Mouse (Mus musculus): ENCODE results near the gene Plekhg4. TPM values are rescaled to one million over a fixed set of nuclear protein-coding genes. Genes with fewer than 3 reads are reported as not detected.

Plekhg4 gene
- polyA plus RNA-seq, 1 experiment from 2014 or later, result 2.8 TPM

DNA sequence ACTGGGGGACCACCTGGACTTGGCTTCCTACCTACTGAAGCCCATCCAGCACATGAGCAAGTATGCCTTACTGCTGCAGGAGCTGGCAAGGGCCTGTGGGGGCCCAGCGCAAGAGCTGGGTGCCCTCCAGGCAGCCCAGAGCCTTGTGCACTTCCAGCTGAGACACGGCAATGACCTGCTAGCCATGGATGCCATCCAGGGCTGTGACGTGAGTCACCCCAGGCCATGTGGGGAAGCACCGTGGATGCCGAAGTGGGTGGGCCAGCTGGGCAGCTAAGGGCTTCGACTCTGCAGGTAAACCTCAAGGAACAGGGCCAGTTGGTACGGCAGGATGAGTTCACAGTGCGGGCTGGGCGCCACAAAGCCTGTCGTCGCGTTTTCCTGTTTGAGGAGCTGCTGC lies 7.2 kb downstream of the Plekhg4 start:
- H3K27ac ChIP-seq (replicated peaks), result no peak overlapping the region
- WGBS, result 83% methylated on average over 12 of the region's 12 CpGs
- ATAC-seq (ENCODE audit: low FRiP score, low read depth), result no peak
- peaks cover 9% of the 10 kb centered on the region; the same call in 1 of the 2 replicates for H3K4me1 ChIP-seq (replicated peaks)
- no peaks in the 10 kb centered on the region for H3K27me3 ChIP-seq
- no peaks in the 10 kb centered on the region for H3K36me3 ChIP-seq
- H3K4me2 ChIP-seq, result no peak overlapping the region
- no peak overlapping the region for H3K9ac ChIP-seq
- H3K9me3 ChIP-seq, result no peaks in the 10 kb centered on the region
- no peak overlapping the region for H3K4me3 ChIP-seq

GRCm38 (mm10) chr8:105384070-105384469 lies 11.0 kb downstream of the Plekhg4 start:
- 93% methylated on average over 2 of the region's 2 CpGs for WGBS
- ATAC-seq (ENCODE audit: low FRiP score, low read depth), result no peak

GRCm38 (mm10) chr8:105387151-105387550 lies 14.1 kb downstream of the Plekhg4 start:
- no peak overlapping the region for H3K4me3 ChIP-seq
- no peak overlapping the region for H3K4me2 ChIP-seq
- no peak for ATAC-seq (ENCODE audit: low FRiP score, low read depth)
- H3K36me3 ChIP-seq, result no peaks in the 10 kb centered on the region
- no peaks in the 10 kb centered on the region for H3K27me3 ChIP-seq
- no peak overlapping the region for H3K9ac ChIP-seq
- 74% methylated on average over 1 of the region's 1 CpGs for WGBS
- H3K9me3 ChIP-seq, result no peaks in the 10 kb centered on the region
- no peaks in the 10 kb centered on the region for H3K4me1 ChIP-seq (replicated peaks)
- no peak overlapping the region for H3K27ac ChIP-seq (replicated peaks)

More at GRCm38 (mm10) chr8:105384070-105384469, 11.0 kb downstream of the Plekhg4 start:
- no peaks in the 10 kb centered on the region for H3K27me3 ChIP-seq
- H3K4me2 ChIP-seq, result no peak overlapping the region
- H3K36me3 ChIP-seq, result no peaks in the 10 kb centered on the region
- no peaks in the 10 kb centered on the region; the same call in 1 of the 2 replicates for H3K4me1 ChIP-seq (replicated peaks)
- no peaks in the 10 kb centered on the region for H3K9me3 ChIP-seq
- H3K27ac ChIP-seq (replicated peaks), result no peak overlapping the region
- H3K4me3 ChIP-seq, result no peak overlapping the region
- H3K9ac ChIP-seq, result no peak overlapping the region

DNA sequence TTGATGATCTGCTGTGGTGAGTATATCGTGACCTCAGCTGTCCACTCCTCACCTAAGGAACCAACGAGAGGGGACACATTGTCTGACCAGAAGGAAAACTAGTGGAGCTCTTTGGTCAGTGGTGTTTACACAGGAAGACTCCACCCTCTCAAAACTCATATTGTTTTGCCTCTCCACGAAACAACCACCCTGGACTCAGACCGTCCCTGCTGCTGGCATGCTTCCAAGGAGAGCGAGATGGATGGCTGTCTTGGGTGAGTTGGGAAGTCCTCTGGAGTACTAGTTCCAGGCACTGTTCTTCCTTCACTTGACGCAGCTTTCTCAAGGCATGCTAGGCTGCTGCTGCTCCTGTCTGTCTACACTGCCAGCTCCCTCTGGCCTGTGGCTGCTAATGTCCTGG lies 16.0 kb downstream of the Plekhg4 start:
- WGBS, result 80% methylated on average over 6 of the region's 6 CpGs
- no peaks in the 10 kb centered on the region for H3K4me1 ChIP-seq (replicated peaks)

GRCm38 (mm10) chr8:105393089-105393787 lies 20.2 kb downstream of the Plekhg4 start:
- no peak for ATAC-seq (ENCODE audit: low FRiP score, low read depth)
- Histone ChIP-seq H3K4me3 (no peak overlapping the region), H3K27me3 (no peaks in the 10 kb centered on the region), H3K4me2 (no peak overlapping the region), H3K27ac (replicated peaks) (no peak overlapping the region), H3K4me1 (replicated peaks) (no peaks in the 10 kb centered on the region), H3K36me3 (no peaks in the 10 kb centered on the region), H3K9me3 (no peaks in the 10 kb centered on the region), H3K9ac (no peak overlapping the region)
- WGBS, result 86% methylated on average over 12 of the region's 12 CpGs

More for the DNA sequence above, 16.0 kb downstream of the Plekhg4 start:
- no peak overlapping the region for H3K4me3 ChIP-seq
- no peak overlapping the region for H3K4me2 ChIP-seq
- no peak overlapping the region for H3K27ac ChIP-seq (replicated peaks)
- no peak overlapping the region for H3K9ac ChIP-seq
- no peaks in the 10 kb centered on the region for H3K27me3 ChIP-seq
- H3K36me3 ChIP-seq, result no peaks in the 10 kb centered on the region
- no peaks in the 10 kb centered on the region for H3K9me3 ChIP-seq
- no peak for ATAC-seq (ENCODE audit: low FRiP score, low read depth)

DNA sequence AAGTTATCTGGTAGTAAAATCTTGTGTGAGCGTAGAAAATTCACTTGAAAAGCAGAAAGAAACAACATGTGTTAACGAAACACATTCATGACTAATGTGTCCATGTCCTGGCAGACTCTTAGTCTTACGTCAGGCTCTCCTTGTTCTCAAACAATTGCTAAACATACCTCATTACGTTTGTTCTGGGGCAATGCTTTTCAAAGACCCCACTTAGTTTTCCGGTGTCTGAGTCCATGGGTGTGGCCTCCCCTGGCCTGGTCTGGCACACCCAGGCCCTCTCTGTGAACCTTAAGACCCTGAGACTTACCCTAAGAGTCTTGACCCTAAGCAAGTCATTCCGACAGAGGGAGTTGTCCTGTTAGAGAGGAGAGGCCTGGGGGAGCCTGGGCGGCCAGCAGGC lies 20.8 kb downstream of the Plekhg4 start:
- ATAC-seq (ENCODE audit: low FRiP score, low read depth), result no peak
- Histone ChIP-seq H3K4me2 (no peak overlapping the region), H3K4me3 (no peak overlapping the region), H3K27me3 (no peaks in the 10 kb centered on the region), H3K9ac (no peak overlapping the region), H3K27ac (replicated peaks) (no peak overlapping the region), H3K9me3 (no peaks in the 10 kb centered on the region), H3K4me1 (replicated peaks) (no peaks in the 10 kb centered on the region), H3K36me3 (no peaks in the 10 kb centered on the region)
- WGBS, result 52% methylated on average over 7 of the region's 7 CpGs

DNA sequence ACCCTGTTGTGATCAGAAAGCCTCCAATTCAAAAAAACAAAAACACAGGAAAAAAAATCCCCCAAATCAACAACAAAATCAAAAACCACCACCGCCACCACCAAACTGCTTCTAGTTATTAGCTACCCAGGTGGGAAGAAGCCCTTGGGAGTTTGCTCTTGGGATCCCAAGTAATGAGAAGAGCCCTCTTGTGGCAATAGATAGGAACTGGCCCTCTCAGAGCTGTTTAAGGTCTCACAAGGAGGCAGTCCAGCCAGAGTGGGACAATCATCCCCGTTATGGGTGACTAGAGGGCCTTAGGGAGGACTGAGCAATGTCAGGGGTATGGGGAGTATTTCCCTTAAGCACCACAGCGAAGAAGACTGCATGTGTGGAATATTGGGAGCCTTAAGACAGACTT lies 24.7 kb downstream of the Plekhg4 start:
- H3K27ac ChIP-seq (replicated peaks), result no peak overlapping the region
- no peaks in the 10 kb centered on the region for H3K4me1 ChIP-seq (replicated peaks)
- H3K27me3 ChIP-seq, result no peaks in the 10 kb centered on the region
- H3K9me3 ChIP-seq, result no peaks in the 10 kb centered on the region
- no peak overlapping the region for H3K9ac ChIP-seq
- H3K36me3 ChIP-seq, result no peaks in the 10 kb centered on the region
- no peak overlapping the region for H3K4me2 ChIP-seq
- WGBS, result 39% methylated on average over 3 of the region's 3 CpGs
- no peak overlapping the region for H3K4me3 ChIP-seq
- no peak for ATAC-seq (ENCODE audit: low FRiP score, low read depth)

DNA sequence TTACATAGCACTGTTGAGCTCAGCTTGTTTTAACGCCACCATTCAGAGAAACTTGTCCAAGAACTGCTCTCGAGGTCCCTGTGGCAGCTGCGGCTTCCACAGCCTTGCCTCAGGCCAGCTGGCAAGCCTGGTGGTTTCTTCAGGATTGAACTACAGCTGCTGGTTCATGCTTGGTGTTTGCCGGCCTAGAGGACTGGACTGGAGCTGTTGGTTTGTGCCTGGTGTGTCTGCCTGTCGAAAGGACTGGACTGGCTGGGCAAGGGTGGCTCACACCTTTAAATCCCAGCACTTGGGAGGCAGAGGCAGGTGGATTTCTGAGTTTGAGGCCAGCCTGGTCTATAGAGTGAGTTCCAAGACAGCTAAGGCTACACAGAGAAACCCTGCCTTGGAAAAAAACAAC lies 26.9 kb downstream of the Plekhg4 start:
- H3K4me1 ChIP-seq (replicated peaks), result no peaks in the 10 kb centered on the region
- no peak for ATAC-seq (ENCODE audit: low FRiP score, low read depth)
- H3K36me3 ChIP-seq, result no peaks in the 10 kb centered on the region
- WGBS, result 92% methylated on average over 5 of the region's 5 CpGs
- H3K4me3 ChIP-seq, result no peak overlapping the region
- H3K9me3 ChIP-seq, result no peaks in the 10 kb centered on the region
- no peaks in the 10 kb centered on the region for H3K27me3 ChIP-seq
- H3K4me2 ChIP-seq, result no peak overlapping the region
- no peak overlapping the region for H3K9ac ChIP-seq
- no peak overlapping the region for H3K27ac ChIP-seq (replicated peaks)

- Histone ChIP-seq H3K9ac (no peak overlapping the region), H3K4me1 (replicated peaks) (no peaks in the 10 kb centered on the region), H3K9me3 (no peaks in the 10 kb centered on the region), H3K4me2 (no peak overlapping the region), H3K27me3 (no peaks in the 10 kb centered on the region), H3K27ac (replicated peaks) (no peak overlapping the region), H3K4me3 (no peak overlapping the region), H3K36me3 (no peaks in the 10 kb centered on the region)
- ATAC-seq (ENCODE audit: low FRiP score, low read depth), result no peak
- 88% methylated on average over 8 of the region's 8 CpGs for whole genome bisulfite sequencing
Measured at GRCm38 (mm10) chr8:105403467-105403866, 30.4 kb downstream of the Plekhg4 start.

- Histone ChIP-seq H3K27me3 (no peaks in the 10 kb centered on the region), H3K36me3 (no peaks in the 10 kb centered on the region), H3K4me3 (no peak overlapping the region), H3K27ac (replicated peaks) (no peak overlapping the region), H3K4me2 (no peak overlapping the region), H3K9me3 (no peaks in the 10 kb centered on the region), H3K4me1 (replicated peaks) (no peaks in the 10 kb centered on the region), H3K9ac (no peak overlapping the region)
- ATAC-seq (ENCODE audit: low FRiP score, low read depth), result no peak
- 44% methylated on average over 1 of the region's 1 CpGs for WGBS
Measured at GRCm38 (mm10) chr8:105404496-105404895, 31.4 kb downstream of the Plekhg4 start.

DNA sequence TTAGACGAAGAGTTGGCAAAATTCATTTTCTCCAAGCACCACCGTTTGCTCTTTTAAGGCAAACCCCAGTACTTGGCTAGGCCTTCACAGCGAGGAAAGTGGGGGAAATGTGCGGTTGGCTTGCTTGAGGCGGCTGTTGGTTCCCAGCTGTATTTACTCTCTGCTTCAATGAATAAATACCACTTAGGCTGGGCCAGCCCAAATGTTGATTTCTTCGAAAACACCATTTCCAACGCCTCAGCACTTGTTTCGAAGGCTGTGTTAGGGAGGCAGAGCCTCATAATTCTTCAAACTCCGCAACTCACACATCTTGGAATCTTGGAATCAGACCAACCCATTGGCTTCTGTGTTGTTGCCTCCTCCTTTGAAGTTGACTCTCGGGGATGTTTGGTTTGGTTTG lies 33.3 kb downstream of the Plekhg4 start:
- 75% methylated on average over 10 of the region's 10 CpGs for WGBS
- Histone ChIP-seq H3K27me3 (no peaks in the 10 kb centered on the region), H3K4me3 (no peak overlapping the region), H3K9ac (no peak overlapping the region), H3K4me2 (no peak overlapping the region), H3K9me3 (no peaks in the 10 kb centered on the region), H3K27ac (replicated peaks) (no peak overlapping the region), H3K4me1 (replicated peaks) (no peaks in the 10 kb centered on the region), H3K36me3 (no peaks in the 10 kb centered on the region)
- no peak for ATAC-seq (ENCODE audit: low FRiP score, low read depth)

- no peaks in the 10 kb centered on the region for H3K36me3 ChIP-seq
- no peaks in the 10 kb centered on the region for H3K27me3 ChIP-seq
- H3K9ac ChIP-seq, result no peak overlapping the region
- no peak for ATAC-seq (ENCODE audit: low FRiP score, low read depth)
- no peak overlapping the region for H3K27ac ChIP-seq (replicated peaks)
- WGBS, result 70% methylated on average over 7 of the region's 7 CpGs
- peaks cover 3% of the 10 kb centered on the region for H3K4me1 ChIP-seq (replicated peaks)
- H3K4me2 ChIP-seq, result no peak overlapping the region
- no peak overlapping the region for H3K4me3 ChIP-seq
- H3K9me3 ChIP-seq, result no peaks in the 10 kb centered on the region
Measured at GRCm38 (mm10) chr8:105408331-105408730, 35.3 kb downstream of the Plekhg4 start.

GRCm38 (mm10) chr8:105409947-105410346 lies 36.9 kb downstream of the Plekhg4 start:
- Histone ChIP-seq H3K27ac (replicated peaks) (no peak overlapping the region), H3K4me2 (no peak overlapping the region), H3K36me3 (no peaks in the 10 kb centered on the region), H3K9me3 (no peaks in the 10 kb centered on the region), H3K27me3 (peaks cover 7% of the 10 kb centered on the region; the same call in 1 of the 2 replicates), H3K9ac (no peak overlapping the region), H3K4me3 (no peak overlapping the region), H3K4me1 (replicated peaks) (peaks cover 9% of the 10 kb centered on the region)
- no peak for ATAC-seq (ENCODE audit: low FRiP score, low read depth)
- WGBS, result 93% methylated on average over 6 of the region's 6 CpGs
